Mouse (Mus musculus) neural tube, embryonic 15.5 days (tissue): ENCODE measurements around the gene Tmpo. TPM values are rescaled to one million over a fixed set of nuclear protein-coding genes. Genes with fewer than 3 reads are reported as not detected.

Experiments
- ATAC-seq: fragments of 200-750 bp; cut with Nextera tagmentation; 2 replicates; pipeline ENCODE4 v1.8.0; 2017; ENCODE audit warnings: mild to moderate bottlenecking, moderate TSS enrichment, moderate library complexity; ENCODE audit not compliant: low FRiP score
- H3K27ac ChIP-seq: fragments of 300-500 bp; sonication (generic); replicated peaks from 2 replicates; pipeline ENCODE4 v1.5.1; 2015; ENCODE audit warnings: mild to moderate bottlenecking, inconsistent platforms
- H3K27me3 ChIP-seq: fragments of 300-500 bp; sonication (generic); replicated peaks from 2 replicates; pipeline ENCODE4 v1.6.1; 2015; ENCODE audit warnings: inconsistent platforms
- H3K36me3 ChIP-seq: fragments of 300-500 bp; sonication (generic); 2 replicates; pipeline ENCODE4 v1.6.1; 2015; ENCODE audit warnings: inconsistent platforms
- H3K4me1 ChIP-seq: fragments of 300-500 bp; sonication (generic); 2 replicates; pipeline ENCODE4 v1.6.1; 2015; ENCODE audit warnings: inconsistent platforms
- H3K4me2 ChIP-seq: fragments of 300-500 bp; sonication (generic); 2 replicates; pipeline ENCODE4 v1.6.1; 2015; ENCODE audit warnings: inconsistent platforms, mild to moderate bottlenecking, moderate library complexity
- H3K4me3 ChIP-seq: fragments of 300-500 bp; sonication (generic); replicated peaks from 2 replicates; pipeline ENCODE4 v1.5.1; 2015; ENCODE audit warnings: mild to moderate bottlenecking, inconsistent platforms
- H3K9ac ChIP-seq: fragments of 300-500 bp; sonication (generic); replicated peaks from 2 replicates; pipeline ENCODE4 v1.6.1; 2015; ENCODE audit warnings: mild to moderate bottlenecking, inconsistent platforms
- H3K9me3 ChIP-seq: fragments of 300-500 bp; sonication (generic); replicated peaks from 2 replicates; pipeline ENCODE4 v1.6.1; 2016; ENCODE audit warnings: inconsistent platforms
- WGBS: fragments of 180-500 bp; shearing (Covaris S2); methylation state at CpG from one replicate; pipeline ENCODE4 v1.1.7; 2015; ENCODE audit warnings: mixed read lengths; 5-methylcytosine and 5-hydroxymethylcytosine counted together
- polyA plus RNA-seq: library from polyadenylated mRNA; unstranded; fragments of >200 nt; fragmentation: Nextera tagmentation; extraction: Ambion mirVana; gene quantifications from 2 replicates; pipeline ENCODE4 v1.2.1, GENCODE M21; 2015

The Tmpo gene
- polyA plus RNA-seq, 1 experiment from 2014 or later, result 80.0 TPM

GRCm38 (mm10) chr10:91183316-91183715 is 2.2 kb upstream of the Tmpo start:
- 26% methylated on average over 3 of the region's 3 CpGs for WGBS
- Histone ChIP-seq H3K27me3 (no peaks in the 10 kb centered on the region), H3K9me3 (no peaks in the 10 kb centered on the region), H3K27ac (peak overlapping the region; percentile 99), H3K9ac (no peak overlapping the region), H3K4me2 (peak overlapping the region; percentile 54), H3K4me3 (peak overlapping the region; percentile 60), H3K36me3 (no peaks in the 10 kb centered on the region), H3K4me1 (peaks cover 31% of the 10 kb centered on the region)
- no peak for ATAC-seq

- WGBS, result 2% methylated on average over 16 of the region's 16 CpGs
- peaks cover 30% of the 10 kb centered on the region for H3K4me1 ChIP-seq
- peak overlapping the region; percentile 67 for H3K9ac ChIP-seq
- H3K27me3 ChIP-seq, result no peaks in the 10 kb centered on the region
- peak overlapping the region; percentile 60 for H3K4me3 ChIP-seq
- no peak for ATAC-seq
- no peaks in the 10 kb centered on the region for H3K9me3 ChIP-seq
- H3K4me2 ChIP-seq, result peak overlapping the region; percentile 54
- H3K27ac ChIP-seq, result peak overlapping the region; percentile 99
- no peaks in the 10 kb centered on the region for H3K36me3 ChIP-seq
Measured at GRCm38 (mm10) chr10:91182291-91182990, 1.3 kb upstream of the Tmpo start.

- WGBS, result under 1% methylated on average over 69 of the region's 69 CpGs
- H3K27me3 ChIP-seq, result no peaks in the 10 kb centered on the region
- peak overlapping the region; percentile 67 for H3K9ac ChIP-seq
- peak overlapping the region; percentile 60 for H3K4me3 ChIP-seq
- ATAC-seq, result peak; percentile 92
- H3K9me3 ChIP-seq, result no peaks in the 10 kb centered on the region
- H3K36me3 ChIP-seq, result no peaks in the 10 kb centered on the region
- peak overlapping the region; percentile 54 for H3K4me2 ChIP-seq
- H3K4me1 ChIP-seq, result peaks cover 24% of the 10 kb centered on the region
- peak overlapping the region; percentile 99 for H3K27ac ChIP-seq
Measured at GRCm38 (mm10) chr10:91181461-91182288, 560 bp upstream of the Tmpo start.

GRCm38 (mm10) chr10:91180301-91180700 is 814 bp downstream of the Tmpo start:
- Histone ChIP-seq H3K36me3 (no peaks in the 10 kb centered on the region), H3K9me3 (no peaks in the 10 kb centered on the region), H3K4me2 (peak overlapping the region; percentile 54), H3K9ac (peak overlapping the region; percentile 67), H3K27ac (peak overlapping the region; percentile 99), H3K4me3 (peak overlapping the region; percentile 60), H3K4me1 (peaks cover 24% of the 10 kb centered on the region), H3K27me3 (no peaks in the 10 kb centered on the region)
- 20% methylated on average over 7 of the region's 7 CpGs for WGBS
- ATAC-seq, result no peak

GRCm38 (mm10) chr10:91179834-91180233 is 1.3 kb downstream of the Tmpo start:
- ATAC-seq, result no peak
- no peaks in the 10 kb centered on the region for H3K27me3 ChIP-seq
- no peaks in the 10 kb centered on the region for H3K9me3 ChIP-seq
- peaks cover 24% of the 10 kb centered on the region for H3K4me1 ChIP-seq
- H3K4me2 ChIP-seq, result peak overlapping the region; percentile 54; the same call in 1 of the 2 replicates
- no peaks in the 10 kb centered on the region for H3K36me3 ChIP-seq
- H3K9ac ChIP-seq, result 0 out of 2 replicates have a peak overlapping the region, but pooled peaks have one; percentile 67
- no peak overlapping the region for H3K4me3 ChIP-seq
- H3K27ac ChIP-seq, result 0 out of 2 replicates have a peak overlapping the region, but pooled peaks have one; percentile 4
- 70% methylated on average over 2 of the region's 2 CpGs for WGBS

- 53% methylated on average over 3 of the region's 4 CpGs for WGBS
- H3K27me3 ChIP-seq, result no peaks in the 10 kb centered on the region
- ATAC-seq, result no peak
- no peak overlapping the region for H3K9ac ChIP-seq
- no peak overlapping the region for H3K27ac ChIP-seq
- no peaks in the 10 kb centered on the region for H3K36me3 ChIP-seq
- no peak overlapping the region for H3K4me2 ChIP-seq
- H3K4me1 ChIP-seq, result peaks cover 16% of the 10 kb centered on the region
- H3K9me3 ChIP-seq, result no peaks in the 10 kb centered on the region
- no peak overlapping the region for H3K4me3 ChIP-seq
Measured at GRCm38 (mm10) chr10:91177201-91177600, 3.9 kb downstream of the Tmpo start.

- peak overlapping the region; percentile 65 for H3K4me2 ChIP-seq
- H3K36me3 ChIP-seq, result no peaks in the 10 kb centered on the region
- peak overlapping the region; percentile 96 for H3K4me3 ChIP-seq
- WGBS, result 81% methylated on average over 14 of the region's 14 CpGs
- H3K4me1 ChIP-seq, result peaks cover 26% of the 10 kb centered on the region
- no peaks in the 10 kb centered on the region for H3K27me3 ChIP-seq
- no peaks in the 10 kb centered on the region for H3K9me3 ChIP-seq
- H3K9ac ChIP-seq, result peak overlapping the region; percentile 98
- peak overlapping the region; percentile 99 for H3K27ac ChIP-seq
- no peak for ATAC-seq
Measured at GRCm38 (mm10) chr10:91172329-91173100, 8.6 kb downstream of the Tmpo start.

GRCm38 (mm10) chr10:91171455-91172328 is 9.4 kb downstream of the Tmpo start:
- under 1% methylated on average over 68 of the region's 68 CpGs for WGBS

GRCm38 (mm10) chr10:91171041-91171440 is 10.1 kb downstream of the Tmpo start:
- Histone ChIP-seq H3K9me3 (no peaks in the 10 kb centered on the region), H3K36me3 (no peaks in the 10 kb centered on the region), H3K4me1 (peaks cover 34% of the 10 kb centered on the region), H3K27ac (peak overlapping the region; percentile 99), H3K4me3 (peak overlapping the region; percentile 96), H3K9ac (peak overlapping the region; percentile 98), H3K4me2 (peak overlapping the region; percentile 65), H3K27me3 (no peaks in the 10 kb centered on the region)
- ATAC-seq, result peak; percentile 73
- WGBS, result under 1% methylated on average over 40 of the region's 59 CpGs

More at GRCm38 (mm10) chr10:91171455-91172328, 9.4 kb downstream of the Tmpo start:
- H3K27ac ChIP-seq, result peak overlapping the region; percentile 99
- no peaks in the 10 kb centered on the region for H3K9me3 ChIP-seq
- H3K27me3 ChIP-seq, result no peaks in the 10 kb centered on the region
- no peaks in the 10 kb centered on the region for H3K36me3 ChIP-seq
- H3K4me1 ChIP-seq, result peaks cover 32% of the 10 kb centered on the region
- peak overlapping the region; percentile 65 for H3K4me2 ChIP-seq
- H3K9ac ChIP-seq, result peak overlapping the region; percentile 98
- peak overlapping the region; percentile 96 for H3K4me3 ChIP-seq
- ATAC-seq, result peak; percentile 97

- Histone ChIP-seq H3K4me3 (peak overlapping the region; percentile 96), H3K4me2 (peak overlapping the region; percentile 65), H3K9ac (peak overlapping the region; percentile 98), H3K4me1 (peaks cover 34% of the 10 kb centered on the region), H3K27ac (peak overlapping the region; percentile 99), H3K9me3 (no peaks in the 10 kb centered on the region), H3K36me3 (no peaks in the 10 kb centered on the region), H3K27me3 (no peaks in the 10 kb centered on the region)
- ATAC-seq, result peak; percentile 71
- under 1% methylated on average over 40 of the region's 50 CpGs for WGBS
Measured at GRCm38 (mm10) chr10:91170143-91170941, 10.8 kb downstream of the Tmpo start.
